Mouse (Mus musculus): Measurements from ENCODE around the gene Cbx2.

- TF ChIP-seq ZNF384 (IDR thresholded peaks at IDR 0.05; ENCODE audit: low read depth, low read length) (no peak), POLR2A (IDR thresholded peaks at IDR 0.05; ENCODE audit: control insufficient read depth in 1 of 2, insufficient read depth in 1 of 2, low read depth in 1 of 2, low read length in 2 of 2, poor library complexity in 1 of 2) (no peak)
These were observed 11.3 kb downstream of the Cbx2 start for GRCm38 (mm10) chr11:119033874-119034558.
